7 mouse cellular contexts compared by ENCODE assay signal in the genomic region with DNA sequence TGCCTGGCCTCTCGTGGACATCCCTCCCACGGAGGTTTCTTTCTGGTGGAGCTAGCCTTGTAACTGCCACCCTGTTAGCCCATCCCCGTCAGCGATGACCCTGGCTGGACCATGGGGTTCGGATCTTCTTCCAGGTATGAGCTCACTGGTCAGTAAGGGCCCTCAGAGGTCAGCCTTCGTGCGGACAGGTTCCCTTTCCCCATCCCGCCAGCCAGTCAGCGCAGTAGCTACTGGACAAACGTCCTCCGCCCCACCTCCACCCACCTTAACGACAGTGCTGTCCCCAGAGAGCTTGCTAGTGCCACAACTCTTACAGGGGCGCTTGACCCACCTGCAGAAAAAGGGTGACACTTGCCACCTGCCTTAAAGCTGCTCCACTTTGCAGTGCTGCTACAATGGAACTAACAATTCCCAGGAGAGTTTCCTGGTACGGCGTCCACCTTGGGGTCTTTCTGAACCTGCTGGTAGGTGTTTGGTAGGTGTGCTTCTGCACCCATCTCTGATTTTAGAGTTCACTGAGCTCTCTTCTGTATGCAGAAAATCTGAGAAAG. TPM values are rescaled to one million over a fixed set of nuclear protein-coding genes. Genes with fewer than 3 reads are reported as not detected.
DNase-seq lines count a peak whose midpoint lies in the region; ATAC-seq lines count a peak whose summit lies in the region.

No protein-coding gene starts in this region.

- intact Hi-C loops in left cerebral cortex, postnatal 4 days (cut with DNase I) = loop anchor here (10.0 kb wide), 1 partner anchor 924 kb away; no protein-coding TSS in a partner anchor

- no peak overlapping the region for H3K27ac ChIP-seq in forebrain, embryonic 14.5 days (ENCODE audit: low read depth, low read length)
- no peak overlapping the region for H3K27ac ChIP-seq in limb, embryonic 15.5 days
- peak overlapping the region; percentile 13; the same call in 1 of the 2 replicates for H3K27ac ChIP-seq in neural tube, embryonic 14.5 days (ENCODE audit: low read depth, low read length)

- ATAC-seq in forebrain, embryonic 14.5 days = no peak
- ATAC-seq in limb, embryonic 15.5 days (ENCODE audit: insufficient number of reproducible peaks, low FRiP score, low TSS enrichment, low read depth) = no peak
- ATAC-seq in neural tube, embryonic 14.5 days (ENCODE audit: low read depth) = no peak

- peak overlapping the region; percentile 87 for H3K9ac ChIP-seq in forebrain, embryonic 14.5 days (ENCODE audit: low read length)
- H3K9ac ChIP-seq in limb, embryonic 15.5 days = peak overlapping the region; percentile 66
- peak overlapping the region; percentile 83 for H3K9ac ChIP-seq in neural tube, embryonic 14.5 days (replicated peaks; ENCODE audit: low read depth, low read length)

- 12% methylated on average over 15 of the region's 15 CpGs for WGBS in forebrain, embryonic 14.5 days
- WGBS in limb, embryonic 15.5 days = 11% methylated on average over 15 of the region's 15 CpGs
- WGBS in neural tube, embryonic 14.5 days = 10% methylated on average over 15 of the region's 15 CpGs

- H3K36me3 ChIP-seq in forebrain, embryonic 14.5 days (ENCODE audit: control insufficient read depth, insufficient read depth, low read length) = peaks cover 15% of the 10 kb centered on the region
- peaks cover 11% of the 10 kb centered on the region; the same call in 1 of the 2 replicates for H3K36me3 ChIP-seq in limb, embryonic 15.5 days
- H3K36me3 ChIP-seq in neural tube, embryonic 14.5 days (ENCODE audit: control insufficient read depth, insufficient read depth, low read length) = peaks cover 5% of the 10 kb centered on the region; the same call in 1 of the 2 replicates

- no peaks in the 10 kb centered on the region for H3K9me3 ChIP-seq in forebrain, embryonic 14.5 days (replicated peaks; ENCODE audit: control insufficient read depth, low read length)
- no peaks in the 10 kb centered on the region for H3K9me3 ChIP-seq in limb, embryonic 15.5 days
- no peaks in the 10 kb centered on the region for H3K9me3 ChIP-seq in neural tube, embryonic 14.5 days (ENCODE audit: control insufficient read depth, low read length)

- peak; percentile 9 to 21 for DNase-seq in spleen, adult 18-20 months
- no peak for DNase-seq in spleen, adult 12 weeks (ENCODE audit: low spot score)
- no peak for DNase-seq in forebrain, embryonic 14.5 days (ENCODE audit: low spot score)
- no peak for DNase-seq in left cerebral cortex, postnatal 4 days
- no peak for DNase-seq in right cerebral cortex, postnatal 14 days

- peaks cover 12% of the 10 kb centered on the region; the same call in 1 of the 2 replicates for H3K27me3 ChIP-seq in forebrain, embryonic 14.5 days (replicated peaks; ENCODE audit: control insufficient read depth, insufficient read depth, low read length)
- H3K27me3 ChIP-seq in limb, embryonic 15.5 days = peaks cover 30% of the 10 kb centered on the region
- peaks cover 6% of the 10 kb centered on the region; the same call in 1 of the 2 replicates for H3K27me3 ChIP-seq in neural tube, embryonic 14.5 days (ENCODE audit: control insufficient read depth, insufficient read depth, low read length)

- H3K4me3 ChIP-seq in forebrain, embryonic 14.5 days (ENCODE audit: low read depth, low read length) = peak overlapping the region; percentile 67
- H3K4me3 ChIP-seq in limb, embryonic 15.5 days = peak overlapping the region; percentile 85
- H3K4me3 ChIP-seq in neural tube, embryonic 14.5 days (ENCODE audit: low read depth, low read length) = peak overlapping the region; percentile 63

- peak overlapping the region; percentile 97 for H3K4me2 ChIP-seq in forebrain, embryonic 14.5 days (ENCODE audit: low read length)
- H3K4me2 ChIP-seq in limb, embryonic 15.5 days = peak overlapping the region; percentile 97
- peak overlapping the region; percentile 97 for H3K4me2 ChIP-seq in neural tube, embryonic 14.5 days (ENCODE audit: low read depth, low read length)

- peaks cover 9% of the 10 kb centered on the region for H3K4me1 ChIP-seq in forebrain, embryonic 14.5 days (ENCODE audit: control insufficient read depth, insufficient read depth, low read length)
- H3K4me1 ChIP-seq in limb, embryonic 15.5 days = peaks cover 26% of the 10 kb centered on the region
- peaks cover 17% of the 10 kb centered on the region for H3K4me1 ChIP-seq in neural tube, embryonic 14.5 days (ENCODE audit: control insufficient read depth, insufficient read depth, low read length)

RNA-seq across cellular contexts. Expression of gene Asb1, which starts 0.8 kb away (rescaled TPM):
- polyA plus RNA-seq in forebrain, embryonic 14.5 days (2014; fragmentation: Nextera tagmentation; extraction: Ambion mirVana) = 11.3 and 14.7 TPM in 2 replicates
- 4.9 and 5.3 TPM in 2 replicates for polyA plus RNA-seq in limb, embryonic 15.5 days (2015; fragmentation: Nextera tagmentation; extraction: Ambion mirVana)
- 14.4 and 20.0 TPM in 2 replicates for polyA plus RNA-seq in neural tube, embryonic 14.5 days (2014; fragmentation: Nextera tagmentation; extraction: Ambion mirVana)
- total RNA-seq in left cerebral cortex, postnatal 4 days (2021) = 10 to 100 TPM; 30.4 to 34.6 TPM

RNA-seq across cellular contexts. Expression of gene Traf3ip1, which starts 46.7 kb away (rescaled TPM):
- polyA plus RNA-seq in forebrain, embryonic 14.5 days (2014; fragmentation: Nextera tagmentation; extraction: Ambion mirVana) = 6.1 and 6.5 TPM in 2 replicates
- 6.2 and 6.9 TPM in 2 replicates for polyA plus RNA-seq in limb, embryonic 15.5 days (2015; fragmentation: Nextera tagmentation; extraction: Ambion mirVana)
- polyA plus RNA-seq in neural tube, embryonic 14.5 days (2014; fragmentation: Nextera tagmentation; extraction: Ambion mirVana) = 7.7 and 8.7 TPM in 2 replicates
- total RNA-seq in left cerebral cortex, postnatal 4 days (2021) = 10 to 100 TPM; 15.4 to 16.1 TPM

Comparison
In these comparisons a context has a peak if more than half of its experiments do, and no peak if none do; other contexts are left out.
1. DNase-seq: peak in spleen, adult 18-20 months (2 of 2); none in spleen, adult 12 weeks (single experiment), forebrain, embryonic 14.5 days (single experiment), left cerebral cortex, postnatal 4 days (single experiment) and right cerebral cortex, postnatal 14 days (single experiment).
2. Peak in every context shown above with its lines, with median percentiles within 50 percentile points of each other: H3K4me2 ChIP-seq, H3K4me3 ChIP-seq and H3K9ac ChIP-seq.